Mouse (Mus musculus): ENCODE data around the gene Frrs1.

DNA sequence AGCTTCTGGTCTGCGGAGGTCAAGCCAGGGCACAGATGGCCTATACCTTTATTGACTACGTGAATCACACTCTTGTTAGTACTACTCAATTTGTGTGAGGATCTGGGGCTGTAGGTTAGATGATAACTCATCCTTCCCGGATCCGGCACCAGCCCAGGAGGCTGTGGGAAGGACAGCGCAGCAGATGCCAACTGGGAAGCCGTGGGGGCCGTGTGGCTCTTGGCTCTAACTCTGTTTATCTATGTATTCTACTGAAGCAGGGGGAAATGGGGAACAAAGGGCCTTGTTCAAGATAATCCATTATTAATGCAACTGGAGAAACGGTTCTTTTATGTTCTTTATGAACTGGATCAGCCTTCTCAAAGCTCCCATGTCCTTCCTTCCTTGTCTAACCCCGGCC lies 47.3 kb downstream of the Frrs1 start:
- no peak for TF ChIP-seq POLR2A (IDR thresholded peaks at IDR 0.05; ENCODE audit: control insufficient read depth, extremely low read depth, insufficient read depth, low read length, poor library complexity)
- TF ChIP-seq CTCF (IDR thresholded peaks at IDR 0.05; ENCODE audit: borderline replicate concordance, control insufficient read depth, extremely low read depth, insufficient read depth, low read length, poor library complexity): no peak
